Mouse (Mus musculus): ENCODE measurements around the gene Strn. TPM values are rescaled to one million over a fixed set of nuclear protein-coding genes. Genes with fewer than 3 reads are reported as not detected.

Strn gene
- polyA plus RNA-seq, 1 experiment from 2014 or later = 8.1 TPM

- Histone ChIP-seq H3K27ac (ENCODE audit: low read depth) (no peak overlapping the region), H3K27me3 (ENCODE audit: insufficient read depth, low read length) (no peaks in the 10 kb centered on the region), H3K4me3 (ENCODE audit: low read depth, low read length) (no peak overlapping the region), H3K4me2 (no peak overlapping the region), H3K4me1 (ENCODE audit: insufficient read depth) (no peaks in the 10 kb centered on the region), H3K9me3 (ENCODE audit: low read depth, low read length) (0 out of 2 replicates have a peak, but pooled peaks cover 3% of the 10 kb centered on the region), H3K36me3 (ENCODE audit: insufficient read depth) (peaks cover 18% of the 10 kb centered on the region), H3K9ac (no peak overlapping the region)
- 75% methylated on average over 5 of the region's 5 CpGs for WGBS
- ATAC-seq (ENCODE audit: insufficient read depth) = no peak
- no peak for DNase-seq
- no peak for TF ChIP-seq CTCF (IDR thresholded peaks at IDR 0.05; ENCODE audit: low read depth)
These were observed 49.0 kb downstream of the Strn start for GRCm38 (mm10) chr17:78687971-78688370.

GRCm38 (mm10) chr17:78685004-78685403, 52.0 kb downstream of the Strn start:
- DNase-seq (no peak), ATAC-seq (ENCODE audit: insufficient read depth) (no peak)
- Histone ChIP-seq H3K27me3 (ENCODE audit: insufficient read depth, low read length) (no peaks in the 10 kb centered on the region), H3K4me2 (no peak overlapping the region), H3K27ac (ENCODE audit: low read depth) (no peak overlapping the region), H3K9ac (no peak overlapping the region), H3K36me3 (ENCODE audit: insufficient read depth) (peaks cover 10% of the 10 kb centered on the region; the same call in 1 of the 2 replicates), H3K4me3 (ENCODE audit: low read depth, low read length) (no peak overlapping the region), H3K4me1 (ENCODE audit: insufficient read depth) (no peaks in the 10 kb centered on the region), H3K9me3 (ENCODE audit: low read depth, low read length) (no peaks in the 10 kb centered on the region)
- TF ChIP-seq CTCF (IDR thresholded peaks at IDR 0.05; ENCODE audit: low read depth) = no peak
- 33% methylated on average over 5 of the region's 5 CpGs for WGBS

- Histone ChIP-seq H3K36me3 (ENCODE audit: insufficient read depth) (peaks cover 15% of the 10 kb centered on the region; the same call in 1 of the 2 replicates), H3K27me3 (ENCODE audit: insufficient read depth, low read length) (no peaks in the 10 kb centered on the region), H3K27ac (ENCODE audit: low read depth) (no peak overlapping the region), H3K4me2 (no peak overlapping the region), H3K4me3 (ENCODE audit: low read depth, low read length) (no peak overlapping the region), H3K9ac (no peak overlapping the region), H3K4me1 (ENCODE audit: insufficient read depth) (no peaks in the 10 kb centered on the region), H3K9me3 (ENCODE audit: low read depth, low read length) (no peaks in the 10 kb centered on the region)
- DNase-seq (no peak), ATAC-seq (ENCODE audit: insufficient read depth) (no peak)
- TF ChIP-seq CTCF (IDR thresholded peaks at IDR 0.05; ENCODE audit: low read depth) = no peak
- WGBS = 56% methylated on average over 6 of the region's 6 CpGs
These were observed 54.6 kb downstream of the Strn start for GRCm38 (mm10) chr17:78682351-78682750.

- Histone ChIP-seq H3K4me1 (ENCODE audit: insufficient read depth) (no peaks in the 10 kb centered on the region), H3K27ac (ENCODE audit: low read depth) (no peak overlapping the region), H3K9ac (no peak overlapping the region), H3K27me3 (ENCODE audit: insufficient read depth, low read length) (no peaks in the 10 kb centered on the region), H3K4me3 (ENCODE audit: low read depth, low read length) (no peak overlapping the region), H3K9me3 (ENCODE audit: low read depth, low read length) (no peaks in the 10 kb centered on the region), H3K36me3 (ENCODE audit: insufficient read depth) (peaks cover 15% of the 10 kb centered on the region), H3K4me2 (no peak overlapping the region)
- 85% methylated on average over 11 of the region's 11 CpGs for WGBS
- DNase-seq (no peak), ATAC-seq (ENCODE audit: insufficient read depth) (no peak)
- no peak for TF ChIP-seq CTCF (IDR thresholded peaks at IDR 0.05; ENCODE audit: low read depth)
These were observed 57.5 kb downstream of the Strn start for GRCm38 (mm10) chr17:78679503-78679902.

- H3K9me3 ChIP-seq (ENCODE audit: low read depth, low read length) = no peaks in the 10 kb centered on the region
- no peaks in the 10 kb centered on the region for H3K4me1 ChIP-seq (ENCODE audit: insufficient read depth)
- H3K4me3 ChIP-seq (ENCODE audit: low read depth, low read length) = no peak overlapping the region
- WGBS = 85% methylated on average over 11 of the region's 11 CpGs
- H3K27me3 ChIP-seq (ENCODE audit: insufficient read depth, low read length) = no peaks in the 10 kb centered on the region
- peaks cover 18% of the 10 kb centered on the region; the same call in 1 of the 2 replicates for H3K36me3 ChIP-seq (ENCODE audit: insufficient read depth)
- DNase-seq (no peak), ATAC-seq (ENCODE audit: insufficient read depth) (no peak)
- no peak overlapping the region for H3K9ac ChIP-seq
- H3K4me2 ChIP-seq = no peak overlapping the region
- H3K27ac ChIP-seq (ENCODE audit: low read depth) = no peak overlapping the region
- TF ChIP-seq CTCF (IDR thresholded peaks at IDR 0.05; ENCODE audit: low read depth) = no peak
These were observed 60.2 kb downstream of the Strn start for GRCm38 (mm10) chr17:78676813-78677212.

GRCm38 (mm10) chr17:78664962-78665545, 71.9 kb downstream of the Strn start:
- H3K36me3 ChIP-seq (ENCODE audit: insufficient read depth) = peaks cover 70% of the 10 kb centered on the region
- H3K4me1 ChIP-seq (ENCODE audit: insufficient read depth) = no peaks in the 10 kb centered on the region
- H3K9ac ChIP-seq = no peak overlapping the region
- no peaks in the 10 kb centered on the region for H3K9me3 ChIP-seq (ENCODE audit: low read depth, low read length)
- H3K27me3 ChIP-seq (ENCODE audit: insufficient read depth, low read length) = no peaks in the 10 kb centered on the region
- 70% methylated on average over 9 of the region's 9 CpGs for WGBS
- H3K4me2 ChIP-seq = no peak overlapping the region
- DNase-seq = no peak
- no peak overlapping the region for H3K27ac ChIP-seq (ENCODE audit: low read depth)
- TF ChIP-seq CTCF (IDR thresholded peaks at IDR 0.05; ENCODE audit: low read depth) = no peak
- ATAC-seq (ENCODE audit: insufficient read depth) = no peak
- no peak overlapping the region for H3K4me3 ChIP-seq (ENCODE audit: low read depth, low read length)

GRCm38 (mm10) chr17:78654841-78655240, 82.2 kb downstream of the Strn start:
- Histone ChIP-seq H3K4me1 (ENCODE audit: insufficient read depth) (no peaks in the 10 kb centered on the region), H3K27ac (ENCODE audit: low read depth) (no peak overlapping the region), H3K9me3 (ENCODE audit: low read depth, low read length) (no peaks in the 10 kb centered on the region), H3K36me3 (ENCODE audit: insufficient read depth) (peaks cover 52% of the 10 kb centered on the region), H3K9ac (no peak overlapping the region), H3K4me3 (ENCODE audit: low read depth, low read length) (no peak overlapping the region), H3K27me3 (ENCODE audit: insufficient read depth, low read length) (no peaks in the 10 kb centered on the region), H3K4me2 (no peak overlapping the region)
- 79% methylated on average over 10 of the region's 10 CpGs for WGBS
- no peak for TF ChIP-seq CTCF (IDR thresholded peaks at IDR 0.05; ENCODE audit: low read depth)
- DNase-seq (no peak), ATAC-seq (ENCODE audit: insufficient read depth) (no peak)

Measured in lung, embryonic 14.5 days (tissue).